Mouse (Mus musculus) forebrain, embryonic 15.5 days (tissue): ENCODE data around the gene Arid1b. TPM values are rescaled to one million over a fixed set of nuclear protein-coding genes. Genes with fewer than 3 reads are reported as not detected.

ENCODE experiments used
- ATAC-seq: fragments of 200-750 bp; cut with Nextera tagmentation; replicated peaks from 2 replicates; pipeline ENCODE4 v1.8.0; 2017; ENCODE audit warnings: mild to moderate bottlenecking, moderate TSS enrichment, moderate library complexity
- H3K27ac ChIP-seq: fragments of 300-500 bp; sonication (generic); replicated peaks from 2 replicates; pipeline ENCODE4 v1.5.1; 2015; ENCODE audit warnings: mild to moderate bottlenecking, inconsistent platforms
- H3K27me3 ChIP-seq: fragments of 300-500 bp; sonication (generic); 2 replicates; pipeline ENCODE4 v1.6.1; 2015; ENCODE audit warnings: inconsistent platforms
- H3K36me3 ChIP-seq: fragments of 300-500 bp; sonication (generic); 2 replicates; pipeline ENCODE4 v1.6.1; 2015; ENCODE audit warnings: mild to moderate bottlenecking, inconsistent platforms
- H3K4me1 ChIP-seq: fragments of 300-500 bp; sonication (generic); 2 replicates; pipeline ENCODE4 v1.6.1; 2015; ENCODE audit warnings: inconsistent platforms
- H3K4me2 ChIP-seq: fragments of 300-500 bp; sonication (generic); replicated peaks from 2 replicates; pipeline ENCODE4 v1.6.1; 2015; ENCODE audit warnings: mild to moderate bottlenecking, inconsistent platforms
- H3K4me3 ChIP-seq: fragments of 300-500 bp; sonication (generic); 2 replicates; pipeline ENCODE4 v1.5.1; 2015; ENCODE audit warnings: mild to moderate bottlenecking, inconsistent platforms
- H3K9ac ChIP-seq: fragments of 300-500 bp; sonication (generic); replicated peaks from 2 replicates; pipeline ENCODE4 v1.6.1; 2015; ENCODE audit warnings: mild to moderate bottlenecking, inconsistent platforms
- H3K9me3 ChIP-seq: fragments of 300-500 bp; sonication (generic); 2 replicates; pipeline ENCODE4 v1.6.1; 2016; ENCODE audit warnings: inconsistent platforms
- WGBS: fragments of 180-500 bp; shearing (Covaris S2); methylation state at CpG from one replicate; pipeline ENCODE4 v1.1.7; 2015; ENCODE audit warnings: mixed read lengths; 5-methylcytosine and 5-hydroxymethylcytosine counted together
- polyA plus RNA-seq: library from polyadenylated mRNA; unstranded; fragments of >200 nt; fragmentation: Nextera tagmentation; extraction: Ambion mirVana; gene quantifications from 2 replicates; pipeline ENCODE4 v1.2.1, GENCODE M21; 2015

Arid1b gene
- polyA plus RNA-seq, 1 experiment from 2014 or later, result 14.8 TPM

DNA sequence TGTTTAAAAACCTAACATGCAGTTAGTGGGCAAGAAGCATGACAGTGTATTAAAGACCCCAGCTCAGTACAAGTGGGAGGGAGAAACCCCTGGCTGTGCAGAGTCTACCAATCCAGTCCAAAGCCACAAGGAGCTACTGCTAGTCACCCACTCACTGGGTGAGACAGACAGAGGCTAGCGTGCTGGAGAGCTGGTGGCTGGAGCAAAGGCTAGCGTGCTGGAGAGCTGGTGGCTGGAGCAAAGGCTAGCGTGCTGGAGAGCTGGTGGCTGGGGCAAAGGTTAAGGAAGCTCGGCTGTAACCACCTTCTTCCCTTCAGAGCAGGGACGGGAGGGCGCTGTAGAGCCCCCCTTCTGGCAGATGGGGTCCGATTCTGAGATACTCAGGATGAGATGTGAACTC is 320.6 kb downstream of the Arid1b start:
- Histone ChIP-seq H3K9me3 (no peaks in the 10 kb centered on the region), H3K27me3 (no peaks in the 10 kb centered on the region), H3K4me2 (no peak overlapping the region), H3K27ac (0 out of 2 replicates have a peak overlapping the region, but pooled peaks have one; percentile 8), H3K36me3 (peaks cover 14% of the 10 kb centered on the region; the same call in 1 of the 2 replicates), H3K4me1 (peaks cover 27% of the 10 kb centered on the region), H3K9ac (no peak overlapping the region), H3K4me3 (no peak overlapping the region)
- WGBS, result 55% methylated on average over 7 of the region's 7 CpGs
- no peak for ATAC-seq

GRCm38 (mm10) chr17:5316489-5316888 is 322.4 kb downstream of the Arid1b start:
- Histone ChIP-seq H3K27me3 (no peaks in the 10 kb centered on the region), H3K4me3 (no peak overlapping the region), H3K4me2 (no peak overlapping the region), H3K9ac (no peak overlapping the region), H3K36me3 (peaks cover 15% of the 10 kb centered on the region; the same call in 1 of the 2 replicates), H3K9me3 (no peaks in the 10 kb centered on the region), H3K27ac (no peak overlapping the region), H3K4me1 (peaks cover 13% of the 10 kb centered on the region)
- ATAC-seq, result no peak
- whole genome bisulfite sequencing, result 92% methylated on average over 7 of the region's 7 CpGs

DNA sequence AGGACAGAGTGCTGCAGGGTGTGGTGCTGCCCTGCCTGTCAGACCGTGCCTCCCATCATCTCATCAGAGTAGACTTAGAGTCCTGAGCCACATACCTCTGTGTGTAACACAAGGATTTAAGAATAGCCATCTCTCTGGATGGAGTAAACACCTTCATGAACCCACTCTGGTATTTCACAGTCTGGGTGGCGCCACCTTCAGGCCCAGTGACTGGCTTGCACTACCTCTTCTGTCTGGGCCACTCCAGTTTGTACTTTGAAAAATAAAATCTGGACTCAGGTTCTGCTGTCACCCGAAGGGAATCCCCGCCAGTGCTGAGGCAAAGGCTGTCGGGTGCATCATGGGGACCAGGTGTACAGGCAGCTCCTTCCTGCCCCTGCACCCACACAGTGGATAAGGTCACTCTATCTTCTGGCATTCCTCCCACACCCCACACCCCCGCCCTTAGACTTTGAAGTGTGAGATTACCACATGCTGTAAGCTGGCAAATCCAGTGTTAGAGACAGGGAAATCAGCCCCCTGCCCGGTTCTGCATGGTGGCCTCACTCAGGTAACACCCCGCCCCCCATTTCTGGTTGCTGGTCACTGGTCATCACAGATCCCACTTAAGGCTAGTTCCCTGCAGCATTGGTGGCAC is 327.6 kb downstream of the Arid1b start:
- H3K4me1 ChIP-seq, result peaks cover 33% of the 10 kb centered on the region
- H3K9ac ChIP-seq, result no peak overlapping the region
- no peaks in the 10 kb centered on the region for H3K9me3 ChIP-seq
- WGBS, result 84% methylated on average over 8 of the region's 8 CpGs
- no peak overlapping the region for H3K4me3 ChIP-seq
- H3K27me3 ChIP-seq, result no peaks in the 10 kb centered on the region
- H3K36me3 ChIP-seq, result peaks cover 15% of the 10 kb centered on the region; the same call in 1 of the 2 replicates
- H3K4me2 ChIP-seq, result no peak overlapping the region
- no peak for ATAC-seq
- no peak overlapping the region for H3K27ac ChIP-seq

DNA sequence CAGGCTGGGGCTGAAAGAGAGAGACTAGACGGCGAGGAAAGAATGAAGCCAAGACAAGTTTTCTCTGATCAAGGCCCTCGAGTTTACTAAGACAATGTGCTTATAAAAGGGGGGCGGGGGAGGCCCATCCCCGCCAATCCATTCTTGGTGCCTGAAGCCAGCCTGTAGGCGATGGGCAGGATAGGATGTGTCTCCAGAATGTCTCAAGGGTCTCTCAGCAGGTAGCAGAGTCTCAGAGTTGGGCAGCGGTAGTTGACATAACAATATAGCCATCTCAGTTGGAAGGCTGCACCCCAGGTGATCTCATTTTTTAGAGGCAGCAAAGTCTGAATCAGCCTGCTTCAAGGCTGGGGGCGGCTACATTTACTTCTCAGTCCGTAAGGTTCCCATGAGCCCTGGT is 328.5 kb downstream of the Arid1b start:
- H3K27ac ChIP-seq, result 0 out of 2 replicates have a peak overlapping the region, but pooled peaks have one; percentile 62
- no peak overlapping the region for H3K4me2 ChIP-seq
- H3K27me3 ChIP-seq, result no peaks in the 10 kb centered on the region
- H3K4me3 ChIP-seq, result no peak overlapping the region
- H3K9ac ChIP-seq, result no peak overlapping the region
- peaks cover 39% of the 10 kb centered on the region for H3K4me1 ChIP-seq
- H3K9me3 ChIP-seq, result no peaks in the 10 kb centered on the region
- H3K36me3 ChIP-seq, result peaks cover 19% of the 10 kb centered on the region; the same call in 1 of the 2 replicates
- WGBS, result 63% methylated on average over 9 of the region's 9 CpGs
- no peak for ATAC-seq

- WGBS, result 8% methylated on average over 1 of the region's 1 CpGs
- ATAC-seq, result no peak
- peak overlapping the region; percentile 62 for H3K27ac ChIP-seq
- H3K4me3 ChIP-seq, result no peak overlapping the region
- H3K9me3 ChIP-seq, result no peaks in the 10 kb centered on the region
- peaks cover 47% of the 10 kb centered on the region for H3K4me1 ChIP-seq
- peaks cover 22% of the 10 kb centered on the region; the same call in 1 of the 2 replicates for H3K36me3 ChIP-seq
- H3K4me2 ChIP-seq, result no peak overlapping the region
- no peak overlapping the region for H3K9ac ChIP-seq
- H3K27me3 ChIP-seq, result no peaks in the 10 kb centered on the region
Measured at GRCm38 (mm10) chr17:5323746-5324145, 329.6 kb downstream of the Arid1b start.

GRCm38 (mm10) chr17:5324236-5324876 is 330.2 kb downstream of the Arid1b start:
- ATAC-seq, result peak; percentile 62
- Histone ChIP-seq H3K4me3 (no peak overlapping the region), H3K4me2 (no peak overlapping the region), H3K27me3 (no peaks in the 10 kb centered on the region), H3K4me1 (peaks cover 47% of the 10 kb centered on the region), H3K27ac (peak overlapping the region; percentile 62), H3K9ac (no peak overlapping the region), H3K9me3 (no peaks in the 10 kb centered on the region), H3K36me3 (peaks cover 18% of the 10 kb centered on the region; the same call in 1 of the 2 replicates)
- WGBS, result 21% methylated on average over 10 of the region's 10 CpGs

GRCm38 (mm10) chr17:5326689-5327088 is 332.6 kb downstream of the Arid1b start:
- 87% methylated on average over 7 of the region's 7 CpGs for WGBS
- H3K36me3 ChIP-seq, result peaks cover 11% of the 10 kb centered on the region; the same call in 1 of the 2 replicates
- no peaks in the 10 kb centered on the region for H3K9me3 ChIP-seq
- H3K4me1 ChIP-seq, result peaks cover 44% of the 10 kb centered on the region
- no peak overlapping the region for H3K27ac ChIP-seq
- no peak for ATAC-seq
- H3K4me3 ChIP-seq, result no peak overlapping the region
- H3K27me3 ChIP-seq, result no peaks in the 10 kb centered on the region
- H3K9ac ChIP-seq, result no peak overlapping the region
- H3K4me2 ChIP-seq, result no peak overlapping the region

- Histone ChIP-seq H3K4me1 (peaks cover 42% of the 10 kb centered on the region), H3K9ac (no peak overlapping the region), H3K36me3 (peaks cover 12% of the 10 kb centered on the region; the same call in 1 of the 2 replicates), H3K9me3 (no peaks in the 10 kb centered on the region), H3K4me2 (no peak overlapping the region), H3K27ac (no peak overlapping the region), H3K27me3 (no peaks in the 10 kb centered on the region), H3K4me3 (no peak overlapping the region)
- ATAC-seq, result 0 out of 2 replicates have a peak, but pooled peaks have one; percentile 38
- 80% methylated on average over 12 of the region's 12 CpGs for WGBS
Measured at GRCm38 (mm10) chr17:5327480-5328180, 333.5 kb downstream of the Arid1b start.

DNA sequence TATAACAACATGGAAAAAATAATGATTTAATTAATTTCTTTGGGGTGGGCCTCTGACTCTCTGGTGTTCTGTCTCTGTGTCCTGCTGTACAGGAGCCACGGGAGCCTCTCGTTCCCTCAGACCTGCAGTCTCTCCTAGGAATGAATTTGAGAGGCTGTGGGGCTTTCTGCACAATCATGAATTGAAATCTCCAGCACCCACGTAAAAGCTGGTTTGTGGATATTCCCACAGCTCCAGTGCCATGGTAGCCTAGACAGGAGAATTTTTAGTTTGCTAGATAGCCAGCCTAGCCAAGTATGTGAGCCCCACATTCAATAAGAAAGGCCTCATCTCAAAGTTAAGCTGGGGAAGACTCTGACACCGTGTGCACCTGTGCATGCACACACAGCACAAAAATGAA is 335.3 kb downstream of the Arid1b start:
- 73% methylated on average over 4 of the region's 4 CpGs for WGBS
- Histone ChIP-seq H3K9me3 (no peaks in the 10 kb centered on the region), H3K9ac (no peak overlapping the region), H3K27ac (no peak overlapping the region), H3K4me2 (no peak overlapping the region), H3K27me3 (no peaks in the 10 kb centered on the region), H3K4me3 (no peak overlapping the region), H3K36me3 (peaks cover 23% of the 10 kb centered on the region; the same call in 1 of the 2 replicates), H3K4me1 (peaks cover 23% of the 10 kb centered on the region)
- ATAC-seq, result no peak

- peaks cover 19% of the 10 kb centered on the region for H3K4me1 ChIP-seq
- no peak for ATAC-seq
- H3K4me2 ChIP-seq, result no peak overlapping the region
- H3K9ac ChIP-seq, result no peak overlapping the region
- H3K9me3 ChIP-seq, result no peaks in the 10 kb centered on the region
- no peaks in the 10 kb centered on the region for H3K27me3 ChIP-seq
- WGBS, result 52% methylated on average over 6 of the region's 6 CpGs
- H3K4me3 ChIP-seq, result no peak overlapping the region
- H3K27ac ChIP-seq, result no peak overlapping the region
- peaks cover 26% of the 10 kb centered on the region; the same call in 1 of the 2 replicates for H3K36me3 ChIP-seq
Measured at GRCm38 (mm10) chr17:5330063-5330462, 335.9 kb downstream of the Arid1b start.

GRCm38 (mm10) chr17:5330644-5331043 is 336.5 kb downstream of the Arid1b start:
- 88% methylated on average over 7 of the region's 7 CpGs for WGBS
- Histone ChIP-seq H3K4me1 (peaks cover 14% of the 10 kb centered on the region), H3K4me3 (no peak overlapping the region), H3K9ac (no peak overlapping the region), H3K27me3 (no peaks in the 10 kb centered on the region), H3K36me3 (peaks cover 27% of the 10 kb centered on the region; the same call in 1 of the 2 replicates), H3K9me3 (no peaks in the 10 kb centered on the region), H3K27ac (no peak overlapping the region), H3K4me2 (no peak overlapping the region)
- no peak for ATAC-seq

DNA sequence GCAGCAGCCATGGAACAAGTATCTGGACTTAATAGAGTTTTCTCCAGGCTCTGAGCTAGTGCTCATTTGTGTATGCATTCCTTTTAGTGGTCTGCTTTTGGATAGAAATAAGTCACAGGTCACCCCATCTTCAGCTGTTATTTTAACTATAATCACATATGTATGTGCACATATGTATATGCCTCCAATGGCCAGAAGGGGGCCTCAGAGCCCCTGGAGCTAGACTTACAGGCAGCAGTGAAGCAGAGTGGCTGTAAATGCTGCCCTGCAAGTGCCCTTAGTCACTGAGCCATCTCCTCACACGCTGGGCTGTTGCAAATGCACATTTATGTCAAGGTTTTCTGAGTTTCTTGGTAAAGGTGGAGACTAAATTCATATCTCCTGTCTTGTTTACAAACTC is 337.3 kb downstream of the Arid1b start:
- peaks cover 33% of the 10 kb centered on the region; the same call in 1 of the 2 replicates for H3K36me3 ChIP-seq
- whole genome bisulfite sequencing, result 86% methylated on average over 1 of the region's 1 CpGs

More for the DNA sequence above, 337.3 kb downstream of the Arid1b start:
- Histone ChIP-seq H3K4me1 (peaks cover 14% of the 10 kb centered on the region), H3K9ac (no peak overlapping the region), H3K4me2 (no peak overlapping the region), H3K4me3 (no peak overlapping the region), H3K9me3 (no peaks in the 10 kb centered on the region), H3K27me3 (no peaks in the 10 kb centered on the region), H3K27ac (no peak overlapping the region)
- ATAC-seq, result no peak
